Mouse (Mus musculus) hematopoietic multipotent progenitor cell, adult 10-12 weeks (in vitro differentiated cells): Measurements from ENCODE around the gene Gm21170. TPM values are rescaled to one million over a fixed set of nuclear protein-coding genes. Genes with fewer than 3 reads are reported as not detected.

Experiments
- polyA plus RNA-seq: library from polyadenylated mRNA; stranded (reverse); fragments of >175 nt; gene quantifications from 2 replicates; pipeline ENCODE4 v1.2.3, GENCODE M21; 2012; ENCODE audit warnings: low replicate concordance

The Gm21170 gene
- polyA plus RNA-seq = not detected in 2 replicates

GRCm38 (mm10) chrY:47690998-47691397, at the start of gene Gm21170:
Gm21170 (minus strand) TSS chrY:47691098.

Other genes starting within 250 kb of the Gm21170 start
- gene Gm21256, start 240.1 kb downstream of the Gm21170 start, polyA plus RNA-seq = not detected in 2 replicates